Mouse (Mus musculus) lung, adult 2 months (tissue): ENCODE measurements around the gene Stk4. TPM values are rescaled to one million over a fixed set of nuclear protein-coding genes. Genes with fewer than 3 reads are reported as not detected.

ENCODE experiments used
- DNase-seq: peaks from one replicate; pipeline ENCODE4 v3.0.0; 2022
- H3K4me1 ChIP-seq: fragments of 200-500 bp; 2 replicates; pipeline ENCODE4 v1.6.1; 2011; ENCODE audit warnings: low read length; ENCODE audit not compliant: control insufficient read depth, insufficient read depth
- H3K4me3 ChIP-seq: fragments of 200-500 bp; replicated peaks from 2 replicates; pipeline ENCODE3; 2011; ENCODE audit warnings: low read depth, mild to moderate bottlenecking, control low read depth, low read length; ENCODE audit errors: extremely low read depth
- CTCF ChIP-seq: fragments of 200-500 bp; IDR thresholded peaks from 2 replicates; pipeline ENCODE4 v1.5.1; 2011; ENCODE audit warnings: mild to moderate bottlenecking, low read length, control low read depth; ENCODE audit not compliant: insufficient read depth
- POLR2A ChIP-seq: fragments of 200-500 bp; IDR thresholded peaks from 2 replicates; pipeline ENCODE4 v1.6.1; 2011; ENCODE audit warnings: low read depth, mild to moderate bottlenecking, control low read depth, low read length, borderline replicate concordance; ENCODE audit errors: extremely low read depth
- WGBS: fragments of 180-500 bp; shearing (Covaris S2); methylation state at CpG from one replicate; pipeline ENCODE4 v1.1.7; 2018; 5-methylcytosine and 5-hydroxymethylcytosine counted together
- polyA plus RNA-seq: library from polyadenylated mRNA; depleted of rRNA; stranded (reverse); fragments of >200 nt; gene quantifications from 2 replicates; pipeline ENCODE4 v1.2.3, GENCODE M21; 2012

The Stk4 gene
- polyA plus RNA-seq, 1 experiment = 31.3 TPM

- no peak for DNase-seq
- WGBS = 71% methylated on average over 11 of the region's 11 CpGs
- H3K4me1 ChIP-seq = no peaks in the 10 kb centered on the region
- TF ChIP-seq CTCF (no peak), POLR2A (no peak)
- H3K4me3 ChIP-seq = no peak overlapping the region
Measured at GRCm38 (mm10) chr2:164161515-164162055, 91.5 kb downstream of the Stk4 start.

GRCm38 (mm10) chr2:164164941-164165340 lies 94.8 kb downstream of the Stk4 start:
- TF ChIP-seq POLR2A = no peak
- no peak for TF ChIP-seq CTCF
- Histone ChIP-seq H3K4me1 (no peaks in the 10 kb centered on the region), H3K4me3 (no peak overlapping the region)
- no peak for DNase-seq
- 90% methylated on average over 5 of the region's 5 CpGs for WGBS

- no peak for DNase-seq
- Histone ChIP-seq H3K4me1 (no peaks in the 10 kb centered on the region), H3K4me3 (no peak overlapping the region)
- 12% methylated on average over 90 of the region's 90 CpGs for WGBS
- TF ChIP-seq CTCF = no peak
- TF ChIP-seq POLR2A = no peak
Measured at GRCm38 (mm10) chr2:164167752-164168570, 97.8 kb downstream of the Stk4 start.

GRCm38 (mm10) chr2:164168571-164168946 lies 98.4 kb downstream of the Stk4 start:
- WGBS = 10% methylated on average over 42 of the region's 42 CpGs
- no peak for TF ChIP-seq CTCF
- TF ChIP-seq POLR2A = no peak
- Histone ChIP-seq H3K4me1 (no peaks in the 10 kb centered on the region), H3K4me3 (no peak overlapping the region)
- DNase-seq = no peak

- Histone ChIP-seq H3K4me3 (no peak overlapping the region), H3K4me1 (no peaks in the 10 kb centered on the region)
- 9% methylated on average over 11 of the region's 11 CpGs for WGBS
- no peak for DNase-seq
- TF ChIP-seq CTCF (no peak), POLR2A (no peak)
Measured at GRCm38 (mm10) chr2:164170326-164170725, 100.2 kb downstream of the Stk4 start.

GRCm38 (mm10) chr2:164170902-164171301 lies 100.8 kb downstream of the Stk4 start, which contains the start of gene Kcns1:
Gene Kcns1 (minus strand): TSS chr2:164171113.
- H3K4me1 ChIP-seq = no peaks in the 10 kb centered on the region
- DNase-seq = no peak
- no peak within 1 kb of the TSS for H3K4me3 ChIP-seq
- WGBS = 2% methylated on average over 29 of the region's 29 CpGs
- no peak for TF ChIP-seq CTCF
- no peak for TF ChIP-seq POLR2A

GRCm38 (mm10) chr2:164173394-164173793 lies 103.3 kb downstream of the Stk4 start:
- WGBS = 50% methylated on average over 3 of the region's 3 CpGs
- Histone ChIP-seq H3K4me3 (no peak overlapping the region), H3K4me1 (no peaks in the 10 kb centered on the region)
- no peak for DNase-seq
- TF ChIP-seq CTCF (no peak), POLR2A (no peak)

- 77% methylated on average over 8 of the region's 8 CpGs for WGBS
- no peak overlapping the region for H3K4me3 ChIP-seq
Measured at GRCm38 (mm10) chr2:164174649-164175395, 104.7 kb downstream of the Stk4 start.

GRCm38 (mm10) chr2:164175850-164176249 lies 105.7 kb downstream of the Stk4 start:
- TF ChIP-seq CTCF (no peak), POLR2A (no peak)
- Histone ChIP-seq H3K4me3 (no peak overlapping the region), H3K4me1 (no peaks in the 10 kb centered on the region)
- WGBS = 62% methylated on average over 3 of the region's 3 CpGs
- no peak for DNase-seq

More at GRCm38 (mm10) chr2:164174649-164175395, 104.7 kb downstream of the Stk4 start:
- no peaks in the 10 kb centered on the region for H3K4me1 ChIP-seq
- no peak for DNase-seq
- TF ChIP-seq CTCF (no peak), POLR2A (no peak)

- DNase-seq = no peak
- no peaks in the 10 kb centered on the region for H3K4me1 ChIP-seq
- H3K4me3 ChIP-seq = no peak overlapping the region
- 83% methylated on average over 5 of the region's 5 CpGs for WGBS
- TF ChIP-seq CTCF = no peak
- no peak for TF ChIP-seq POLR2A
Measured at GRCm38 (mm10) chr2:164177831-164178230, 107.7 kb downstream of the Stk4 start.
